Mouse (Mus musculus) right cerebral cortex, adult 2 months (tissue): ENCODE results near the gene Gm5662.
"Not testable (repeated sequence)": the region's sequence is repeated elsewhere in the genome, so short reads cannot be mapped to it uniquely, and the experiment has no call there.

Experiments
- DNase-seq, 2 experiments: peaks; one replicate each; pipeline ENCODE4 v3.0.0; 2021 to 2022; ENCODE audit warnings: low spot score in 2 of 2

The Gm5662 gene

GRCm38 (mm10) chr12:88274400-88274799, at the start of gene Gm5662:
TSS of gene Gm5662 (minus strand) at chr12:88274500.
- DNase-seq = not testable (repeated sequence)

GRCm38 (mm10) chr12:88323926-88324325, 49.6 kb upstream of the Gm5662 start, which contains the start of gene Gm5039:
TSS of gene Gm5039 (minus strand) at chr12:88324026.
- DNase-seq = not testable (repeated sequence)

- no peak for DNase-seq
Observed at GRCm38 (mm10) chr12:88314556-88314955, 40.3 kb upstream of the Gm5662 start.

- DNase-seq = not testable (repeated sequence)
Observed at GRCm38 (mm10) chr12:88297171-88297570, 22.9 kb upstream of the Gm5662 start.

GRCm38 (mm10) chr12:88293082-88293481, 18.8 kb upstream of the Gm5662 start:
- DNase-seq = not testable (repeated sequence)

- DNase-seq = not testable (repeated sequence)
Observed at GRCm38 (mm10) chr12:88285224-88285623, 10.9 kb upstream of the Gm5662 start.

GRCm38 (mm10) chr12:88257241-88257640, 17.1 kb downstream of the Gm5662 start:
- DNase-seq = no peak

GRCm38 (mm10) chr12:88255917-88256316, 18.4 kb downstream of the Gm5662 start:
- not testable (repeated sequence) for DNase-seq

GRCm38 (mm10) chr12:88250000-88250399, 24.3 kb downstream of the Gm5662 start, which contains the start of gene Gm8332:
TSS of gene Gm8332 (minus strand) at chr12:88250100.
- DNase-seq = not testable (repeated sequence)

GRCm38 (mm10) chr12:88245786-88246185, 28.5 kb downstream of the Gm5662 start:
- not testable (repeated sequence) for DNase-seq

- not testable (repeated sequence) for DNase-seq
Observed at GRCm38 (mm10) chr12:88242940-88243339, 31.4 kb downstream of the Gm5662 start.
